Mouse (Mus musculus) limb, embryonic 13.5 days (tissue): ENCODE data around the gene Snx21. TPM values are rescaled to one million over a fixed set of nuclear protein-coding genes. Genes with fewer than 3 reads are reported as not detected.

Experiments
- ATAC-seq: fragments of 200-750 bp; cut with Nextera tagmentation; 2 replicates; pipeline ENCODE4 v1.8.0; 2017; ENCODE audit warnings: low read depth, moderate number of reproducible peaks, moderate TSS enrichment; ENCODE audit not compliant: low FRiP score
- H3K27ac ChIP-seq: fragments of 300-500 bp; sonication (generic); 2 replicates; pipeline ENCODE4 v1.5.1; 2015; ENCODE audit warnings: inconsistent platforms, mild to moderate bottlenecking, moderate library complexity
- H3K27me3 ChIP-seq: fragments of 300-500 bp; sonication (generic); 2 replicates; pipeline ENCODE4 v1.6.1; 2015; ENCODE audit warnings: mild to moderate bottlenecking, inconsistent platforms
- H3K36me3 ChIP-seq: fragments of 300-500 bp; sonication (generic); 2 replicates; pipeline ENCODE4 v1.6.1; 2015; ENCODE audit warnings: inconsistent platforms, mild to moderate bottlenecking, moderate library complexity
- H3K4me1 ChIP-seq: fragments of 300-500 bp; sonication (generic); 2 replicates; pipeline ENCODE4 v1.6.1; 2015; ENCODE audit warnings: inconsistent platforms
- H3K4me2 ChIP-seq: fragments of 300-500 bp; sonication (generic); replicated peaks from 2 replicates; pipeline ENCODE4 v1.6.1; 2015; ENCODE audit warnings: inconsistent platforms, mild to moderate bottlenecking, moderate library complexity
- H3K4me3 ChIP-seq: fragments of 300-500 bp; sonication (generic); 2 replicates; pipeline ENCODE4 v1.5.1; 2015; ENCODE audit warnings: moderate library complexity, mild to moderate bottlenecking, inconsistent platforms
- H3K9ac ChIP-seq: fragments of 300-500 bp; sonication (generic); 2 replicates; pipeline ENCODE4 v1.6.1; 2015; ENCODE audit warnings: mild to moderate bottlenecking, inconsistent platforms
- H3K9me3 ChIP-seq: fragments of 300-500 bp; sonication (generic); 2 replicates; pipeline ENCODE4 v1.6.1; 2016; ENCODE audit warnings: inconsistent platforms
- WGBS: fragments of 180-500 bp; shearing (Covaris S2); methylation state at CpG from one replicate; pipeline ENCODE4 v1.1.7; 2015; 5-methylcytosine and 5-hydroxymethylcytosine counted together
- polyA plus RNA-seq: library from polyadenylated mRNA; unstranded; fragments of >200 nt; fragmentation: Nextera tagmentation; extraction: Ambion mirVana; gene quantifications from 2 replicates; pipeline ENCODE4 v1.2.1, GENCODE M21; 2015

Snx21 gene
- polyA plus RNA-seq, 1 experiment from 2014 or later, result 27.6 TPM

DNA sequence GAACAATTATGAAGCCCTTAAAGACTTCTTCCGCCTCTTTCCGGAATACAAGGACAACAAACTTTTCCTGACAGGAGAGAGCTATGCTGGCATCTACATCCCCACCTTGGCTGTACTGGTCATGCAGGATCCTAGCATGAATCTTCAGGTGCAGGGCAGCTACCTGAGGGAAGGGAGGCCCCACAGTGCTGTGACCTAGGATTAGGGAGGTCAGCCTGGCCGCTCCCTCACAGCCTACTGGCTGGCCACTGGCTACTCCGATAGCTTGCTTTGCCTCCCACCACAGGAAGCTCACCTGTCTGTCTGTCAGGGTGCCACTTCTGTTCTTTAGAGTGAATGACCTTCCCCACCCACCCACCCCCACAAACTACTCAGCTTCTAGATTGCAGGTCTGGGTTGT is 49.5 kb downstream of the Snx21 start:
- 90% methylated on average over 4 of the region's 4 CpGs for WGBS
- Histone ChIP-seq H3K9ac (no peak overlapping the region), H3K36me3 (peaks cover 47% of the 10 kb centered on the region), H3K9me3 (no peaks in the 10 kb centered on the region), H3K4me2 (peak overlapping the region; percentile 98), H3K4me1 (peaks cover 18% of the 10 kb centered on the region), H3K27ac (no peak overlapping the region), H3K27me3 (no peaks in the 10 kb centered on the region), H3K4me3 (peak overlapping the region; percentile 78)
- ATAC-seq, result no peak

Other genes with a start within 250 kb of the Snx21 start
- 30.4 and 36.0 TPM in 2 replicates for gene Wfdc2, start 223.4 kb upstream of the Snx21 start, polyA plus RNA-seq
- not detected in 2 replicates for gene Spint3, start 212.4 kb upstream of the Snx21 start, polyA plus RNA-seq
- not detected in 2 replicates for gene Wfdc6a, start 200.4 kb upstream of the Snx21 start, polyA plus RNA-seq
- gene Eppin, start 192.2 kb upstream of the Snx21 start, polyA plus RNA-seq, result not detected in 2 replicates
- not detected in 2 replicates for gene Wfdc6b, start 172.3 kb upstream of the Snx21 start, polyA plus RNA-seq
- gene Wfdc8, start 172.2 kb upstream of the Snx21 start, polyA plus RNA-seq, result not detected in 2 replicates
- gene Wfdc16, start 147.0 kb upstream of the Snx21 start, polyA plus RNA-seq, result not detected in 2 replicates
- not detected in 2 replicates for gene Wfdc10, start 129.8 kb upstream of the Snx21 start, polyA plus RNA-seq
- not detected in 2 replicates for gene Wfdc9, start 129.2 kb upstream of the Snx21 start, polyA plus RNA-seq
- gene Wfdc11, start 111.7 kb upstream of the Snx21 start, polyA plus RNA-seq, result not detected in 2 replicates
- gene Wfdc13, start 100.7 kb upstream of the Snx21 start, polyA plus RNA-seq, result 0.18 and 0.36 TPM in 2 replicates
- gene Spint4, start 87.3 kb upstream of the Snx21 start, polyA plus RNA-seq, result not detected in 2 replicates
- not detected in 2 replicates for gene Spint5, start 70.5 kb upstream of the Snx21 start, polyA plus RNA-seq
- gene Wfdc3, start 39.9 kb upstream of the Snx21 start, polyA plus RNA-seq, result 0.69 and 0.87 TPM in 2 replicates
- 80.6 and 85.1 TPM in 2 replicates for gene Dnttip1, start 39.8 kb upstream of the Snx21 start, polyA plus RNA-seq
- gene Ube2c, start 15.9 kb upstream of the Snx21 start, polyA plus RNA-seq, result 432 and 450 TPM in 2 replicates
- gene Tnnc2, start 5.9 kb upstream of the Snx21 start, polyA plus RNA-seq, result 190 and 195 TPM in 2 replicates
- 17.5 and 17.6 TPM in 2 replicates for gene Acot8, start 19.1 kb downstream of the Snx21 start, polyA plus RNA-seq
- 6.8 and 7.2 TPM in 2 replicates for gene Zswim3, start 19.3 kb downstream of the Snx21 start, polyA plus RNA-seq
- gene Zswim1, start 36.9 kb downstream of the Snx21 start, polyA plus RNA-seq, result 17.8 and 18.2 TPM in 2 replicates
- not detected in 2 replicates for gene Spata25, start 42.7 kb downstream of the Snx21 start, polyA plus RNA-seq
- gene Ctsa, start 47.0 kb downstream of the Snx21 start, polyA plus RNA-seq, result 131 and 135 TPM in 2 replicates
- gene Neurl2, start 47.6 kb downstream of the Snx21 start, polyA plus RNA-seq, result 6.7 and 7.1 TPM in 2 replicates
- gene Pltp, start 71.9 kb downstream of the Snx21 start, polyA plus RNA-seq, result 36.7 and 44.0 TPM in 2 replicates
- gene Pcif1, start 93.5 kb downstream of the Snx21 start, polyA plus RNA-seq, result 87.4 and 88.4 TPM in 2 replicates
- gene Zfp335, start 125.9 kb downstream of the Snx21 start, polyA plus RNA-seq, result 13.5 and 15.2 TPM in 2 replicates
- gene Mmp9, start 155.0 kb downstream of the Snx21 start, polyA plus RNA-seq, result 5.5 and 7.1 TPM in 2 replicates
- gene Slc12a5, start 175.0 kb downstream of the Snx21 start, polyA plus RNA-seq, result 1.00 and 1.2 TPM in 2 replicates
- gene Ncoa5, start 249.0 kb downstream of the Snx21 start, polyA plus RNA-seq, result 92.3 and 99.1 TPM in 2 replicates